Mouse (Mus musculus): ENCODE data around the gene Slc29a2. TPM values are rescaled to one million over a fixed set of nuclear protein-coding genes. Genes with fewer than 3 reads are reported as not detected.

Gene Slc29a2
- polyA plus RNA-seq, 1 experiment from 2014 or later = 5.4 TPM

DNA sequence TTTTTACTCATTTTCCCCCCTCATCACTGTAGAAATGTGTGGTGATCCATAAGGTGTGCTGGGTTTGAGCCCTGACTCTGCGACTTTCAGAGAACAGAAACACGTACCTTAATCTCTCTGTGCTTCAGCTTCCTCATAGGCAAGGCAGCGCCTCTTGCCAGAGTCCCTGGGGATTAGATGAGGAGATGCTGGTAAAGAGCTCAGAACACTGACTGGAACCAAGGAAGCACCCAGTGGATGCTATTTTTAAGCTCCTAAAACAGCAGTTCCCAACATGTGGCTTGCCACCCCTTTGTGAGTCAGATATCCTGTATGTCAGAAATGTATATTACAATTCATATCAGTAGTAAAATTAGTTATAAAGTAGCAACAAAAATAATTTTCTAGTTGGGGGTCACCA is 5.5 kb upstream of the Slc29a2 start:
- no peak overlapping the region for H3K27ac ChIP-seq (ENCODE audit: low read length)

DNA sequence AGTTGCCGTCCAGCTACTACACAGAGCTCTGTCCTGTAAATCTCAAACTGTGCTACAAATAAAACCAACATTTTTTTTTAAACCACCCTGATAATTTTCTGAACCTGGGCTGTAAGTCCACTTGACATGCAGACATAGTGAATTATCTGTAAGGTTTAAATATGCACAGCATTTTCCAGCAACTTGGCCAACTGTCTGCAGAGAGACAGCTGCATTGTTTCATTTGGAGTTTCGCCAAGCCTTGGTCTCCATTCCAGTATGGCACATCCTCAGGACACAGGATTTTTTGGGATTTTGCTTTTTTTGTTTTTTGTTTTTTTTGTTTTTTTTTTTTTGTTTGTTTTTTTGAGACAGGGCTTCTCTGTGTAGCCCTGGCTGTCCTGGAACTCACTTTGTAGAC is 2.2 kb upstream of the Slc29a2 start:
- WGBS = 85% methylated on average over 2 of the region's 2 CpGs

More for the DNA sequence above, 5.5 kb upstream of the Slc29a2 start:
- ATAC-seq = no peak
- no peak overlapping the region for H3K4me3 ChIP-seq (ENCODE audit: low read length)
- 90% methylated on average over 3 of the region's 3 CpGs for WGBS
- H3K4me2 ChIP-seq (ENCODE audit: low read depth, low read length) = no peak overlapping the region
- H3K27me3 ChIP-seq (replicated peaks; ENCODE audit: control insufficient read depth, insufficient read depth, low read length) = no peaks in the 10 kb centered on the region
- no peak overlapping the region for H3K9ac ChIP-seq (ENCODE audit: low read depth, low read length)
- no peaks in the 10 kb centered on the region for H3K36me3 ChIP-seq (ENCODE audit: control insufficient read depth, insufficient read depth, low read length)
- peaks cover 8% of the 10 kb centered on the region for H3K4me1 ChIP-seq (ENCODE audit: control insufficient read depth, insufficient read depth, low read length)
- H3K9me3 ChIP-seq (ENCODE audit: control insufficient read depth, low read length) = no peaks in the 10 kb centered on the region

DNA sequence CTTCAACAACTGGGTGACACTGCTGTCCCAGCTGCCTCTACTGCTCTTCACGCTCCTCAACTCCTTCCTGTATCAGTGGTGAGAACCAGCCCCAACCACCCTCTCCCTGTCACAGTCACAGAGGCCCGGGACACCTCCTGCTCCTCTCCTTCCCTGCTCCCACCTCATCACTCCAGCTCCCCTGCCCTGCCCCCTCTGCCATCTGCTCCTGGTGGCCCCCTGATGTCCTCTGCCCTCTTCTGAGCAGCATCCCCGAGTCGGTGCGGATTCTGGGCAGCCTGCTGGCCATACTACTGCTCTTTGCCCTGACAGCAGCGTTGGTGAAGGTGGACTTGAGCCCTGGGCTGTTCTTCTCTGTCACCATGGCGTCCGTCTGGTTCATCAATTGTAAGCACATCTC is 2.5 kb downstream of the Slc29a2 start:
- Histone ChIP-seq H3K4me1 (ENCODE audit: control insufficient read depth, insufficient read depth, low read length) (0 out of 2 replicates have a peak, but pooled peaks cover 5% of the 10 kb centered on the region), H3K27ac (ENCODE audit: low read length) (no peak overlapping the region), H3K4me3 (ENCODE audit: low read length) (no peak overlapping the region), H3K36me3 (ENCODE audit: control insufficient read depth, insufficient read depth, low read length) (no peaks in the 10 kb centered on the region), H3K4me2 (ENCODE audit: low read depth, low read length) (no peak overlapping the region), H3K9ac (ENCODE audit: low read depth, low read length) (no peak overlapping the region), H3K9me3 (ENCODE audit: control insufficient read depth, low read length) (no peaks in the 10 kb centered on the region), H3K27me3 (replicated peaks; ENCODE audit: control insufficient read depth, insufficient read depth, low read length) (no peaks in the 10 kb centered on the region)
- 90% methylated on average over 8 of the region's 8 CpGs for WGBS
- no peak for ATAC-seq

More for the DNA sequence above, 2.2 kb upstream of the Slc29a2 start:
- H3K27me3 ChIP-seq (replicated peaks; ENCODE audit: control insufficient read depth, insufficient read depth, low read length) = no peaks in the 10 kb centered on the region
- no peak overlapping the region for H3K4me3 ChIP-seq (ENCODE audit: low read length)
- H3K9me3 ChIP-seq (ENCODE audit: control insufficient read depth, low read length) = no peaks in the 10 kb centered on the region
- H3K4me1 ChIP-seq (ENCODE audit: control insufficient read depth, insufficient read depth, low read length) = peaks cover 8% of the 10 kb centered on the region
- no peak overlapping the region for H3K4me2 ChIP-seq (ENCODE audit: low read depth, low read length)
- no peak for ATAC-seq
- H3K9ac ChIP-seq (ENCODE audit: low read depth, low read length) = no peak overlapping the region
- no peaks in the 10 kb centered on the region for H3K36me3 ChIP-seq (ENCODE audit: control insufficient read depth, insufficient read depth, low read length)
- no peak overlapping the region for H3K27ac ChIP-seq (ENCODE audit: low read length)

DNA sequence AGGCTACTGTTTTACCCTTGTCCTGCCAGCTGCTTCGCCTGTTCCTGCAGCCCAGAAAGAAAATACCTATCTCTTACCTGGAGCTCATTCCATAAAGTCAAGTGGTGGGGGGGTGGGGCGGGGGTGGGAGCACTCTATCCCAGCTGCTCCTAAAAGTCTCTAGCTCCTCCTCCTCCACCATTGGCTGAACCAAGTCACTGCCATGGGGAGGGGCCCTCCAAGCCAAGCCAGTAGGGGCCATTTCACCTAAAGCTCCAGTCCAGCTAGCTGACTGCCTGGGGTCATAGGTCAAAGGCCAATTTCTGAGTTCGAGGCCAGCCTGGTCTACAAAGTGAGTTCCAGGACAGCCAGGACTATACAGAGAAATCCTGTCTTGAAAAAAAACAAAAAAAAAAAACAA is 9.0 kb downstream of the Slc29a2 start:
- Histone ChIP-seq H3K9ac (ENCODE audit: low read depth, low read length) (no peak overlapping the region), H3K4me1 (ENCODE audit: control insufficient read depth, insufficient read depth, low read length) (no peaks in the 10 kb centered on the region), H3K4me2 (ENCODE audit: low read depth, low read length) (no peak overlapping the region), H3K9me3 (ENCODE audit: control insufficient read depth, low read length) (no peaks in the 10 kb centered on the region), H3K4me3 (ENCODE audit: low read length) (no peak overlapping the region), H3K36me3 (ENCODE audit: control insufficient read depth, insufficient read depth, low read length) (no peaks in the 10 kb centered on the region), H3K27me3 (replicated peaks; ENCODE audit: control insufficient read depth, insufficient read depth, low read length) (no peaks in the 10 kb centered on the region), H3K27ac (ENCODE audit: low read length) (no peak overlapping the region)
- WGBS = 82% methylated on average over 3 of the region's 3 CpGs
- no peak for ATAC-seq

DNA sequence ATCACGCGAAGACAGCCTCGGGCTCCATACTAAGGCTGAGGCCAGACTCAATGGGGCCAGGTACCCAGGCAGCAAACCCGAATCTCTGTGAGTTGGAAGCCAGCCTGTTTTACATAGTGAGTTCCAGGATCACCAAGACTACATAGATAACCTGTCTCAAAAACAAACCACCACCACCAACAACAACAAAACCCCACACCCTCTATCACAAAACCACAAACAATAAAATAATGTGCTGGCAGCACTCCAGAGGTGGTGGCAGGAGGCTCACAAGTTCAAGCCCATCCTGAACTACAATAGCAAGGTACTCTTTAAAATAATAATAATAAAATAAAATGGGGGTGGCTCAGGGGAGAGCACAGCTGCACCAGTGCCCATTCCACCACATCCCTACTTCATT is 12.9 kb downstream of the Slc29a2 start:
- Histone ChIP-seq H3K4me1 (ENCODE audit: control insufficient read depth, insufficient read depth, low read length) (peaks cover 18% of the 10 kb centered on the region), H3K9me3 (ENCODE audit: control insufficient read depth, low read length) (no peaks in the 10 kb centered on the region), H3K4me2 (ENCODE audit: low read depth, low read length) (no peak overlapping the region), H3K4me3 (ENCODE audit: low read length) (no peak overlapping the region), H3K9ac (ENCODE audit: low read depth, low read length) (no peak overlapping the region), H3K36me3 (ENCODE audit: control insufficient read depth, insufficient read depth, low read length) (no peaks in the 10 kb centered on the region), H3K27ac (ENCODE audit: low read length) (no peak overlapping the region), H3K27me3 (replicated peaks; ENCODE audit: control insufficient read depth, insufficient read depth, low read length) (no peaks in the 10 kb centered on the region)
- WGBS = 74% methylated on average over 4 of the region's 4 CpGs
- ATAC-seq = no peak

DNA sequence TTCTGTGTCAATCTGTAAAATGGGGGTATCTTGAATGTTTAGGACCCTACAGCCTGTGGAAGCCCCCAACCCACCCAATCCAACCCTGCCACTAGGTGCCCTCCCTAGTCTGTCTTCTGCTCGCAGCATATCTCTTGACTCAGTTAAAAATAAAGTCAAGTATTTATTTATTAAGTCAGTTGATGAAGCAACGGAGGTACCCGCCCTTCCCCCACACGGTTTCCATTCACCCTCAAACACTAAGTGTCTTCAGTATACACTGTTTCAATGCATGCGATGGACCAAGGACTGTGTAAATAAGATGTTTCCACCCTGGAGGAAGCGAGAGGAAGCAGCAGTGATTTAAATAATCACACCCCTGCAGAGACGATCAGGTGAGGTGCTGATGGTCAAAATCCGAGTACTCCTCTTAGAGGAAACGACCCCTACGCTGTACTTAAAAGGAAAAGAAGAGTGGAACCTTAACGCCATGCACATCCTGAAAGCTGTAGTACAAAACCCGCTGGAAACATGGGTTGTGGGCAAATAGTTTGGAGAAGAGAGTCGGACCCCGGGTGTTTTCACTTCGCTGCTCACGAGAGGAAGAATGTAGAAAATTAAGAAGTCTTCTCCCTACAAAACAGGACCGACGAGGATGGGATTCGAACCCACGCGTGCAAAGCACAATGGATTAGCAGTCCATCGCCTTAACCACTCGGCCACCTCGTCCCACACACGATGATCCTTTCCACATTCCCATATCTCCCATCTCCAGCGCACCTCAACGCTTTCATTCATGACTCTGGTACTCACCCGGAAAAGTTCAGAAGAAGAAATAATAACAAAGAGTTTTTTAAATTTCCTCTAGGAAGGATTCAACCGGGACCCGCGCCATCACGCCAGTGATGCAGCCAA is 14.3 kb downstream of the Slc29a2 start:
- Histone ChIP-seq H3K27me3 (replicated peaks; ENCODE audit: control insufficient read depth, insufficient read depth, low read length) (no peaks in the 10 kb centered on the region), H3K4me2 (ENCODE audit: low read depth, low read length) (peak overlapping the region; percentile 98), H3K27ac (ENCODE audit: low read length) (peak overlapping the region; percentile 68), H3K36me3 (ENCODE audit: control insufficient read depth, insufficient read depth, low read length) (no peaks in the 10 kb centered on the region), H3K4me3 (ENCODE audit: low read length) (peak overlapping the region; percentile 80), H3K9me3 (ENCODE audit: control insufficient read depth, low read length) (no peaks in the 10 kb centered on the region), H3K4me1 (ENCODE audit: control insufficient read depth, insufficient read depth, low read length) (peaks cover 27% of the 10 kb centered on the region), H3K9ac (ENCODE audit: low read depth, low read length) (peak overlapping the region; percentile 91)
- peak; percentile 49 for ATAC-seq
- 3% methylated on average over 32 of the region's 32 CpGs for WGBS

- ATAC-seq = peak; percentile 88
- Histone ChIP-seq H3K4me1 (ENCODE audit: control insufficient read depth, insufficient read depth, low read length) (peaks cover 27% of the 10 kb centered on the region), H3K36me3 (ENCODE audit: control insufficient read depth, insufficient read depth, low read length) (no peaks in the 10 kb centered on the region), H3K9me3 (ENCODE audit: control insufficient read depth, low read length) (no peaks in the 10 kb centered on the region), H3K9ac (ENCODE audit: low read depth, low read length) (peak within 1 kb of the TSS; percentile 91), H3K4me2 (ENCODE audit: low read depth, low read length) (peak within 1 kb of the TSS; percentile 98), H3K27ac (ENCODE audit: low read length) (peak within 1 kb of the TSS; percentile 68), H3K27me3 (replicated peaks; ENCODE audit: control insufficient read depth, insufficient read depth, low read length) (no peaks in the 10 kb centered on the region), H3K4me3 (ENCODE audit: low read length) (peak within 1 kb of the TSS; percentile 80)
- under 1% methylated on average over 44 of the region's 44 CpGs for WGBS
Measured at GRCm38 (mm10) chr19:5038709-5039156, 15.1 kb downstream of the Slc29a2 start, which contains the start of the genes B4gat1 and AC124502.3. Gene B4gat1, plus strand, starts transcription at chr19:5038826. Gene AC124502.3, plus strand, starts transcription at chr19:5038891.

DNA sequence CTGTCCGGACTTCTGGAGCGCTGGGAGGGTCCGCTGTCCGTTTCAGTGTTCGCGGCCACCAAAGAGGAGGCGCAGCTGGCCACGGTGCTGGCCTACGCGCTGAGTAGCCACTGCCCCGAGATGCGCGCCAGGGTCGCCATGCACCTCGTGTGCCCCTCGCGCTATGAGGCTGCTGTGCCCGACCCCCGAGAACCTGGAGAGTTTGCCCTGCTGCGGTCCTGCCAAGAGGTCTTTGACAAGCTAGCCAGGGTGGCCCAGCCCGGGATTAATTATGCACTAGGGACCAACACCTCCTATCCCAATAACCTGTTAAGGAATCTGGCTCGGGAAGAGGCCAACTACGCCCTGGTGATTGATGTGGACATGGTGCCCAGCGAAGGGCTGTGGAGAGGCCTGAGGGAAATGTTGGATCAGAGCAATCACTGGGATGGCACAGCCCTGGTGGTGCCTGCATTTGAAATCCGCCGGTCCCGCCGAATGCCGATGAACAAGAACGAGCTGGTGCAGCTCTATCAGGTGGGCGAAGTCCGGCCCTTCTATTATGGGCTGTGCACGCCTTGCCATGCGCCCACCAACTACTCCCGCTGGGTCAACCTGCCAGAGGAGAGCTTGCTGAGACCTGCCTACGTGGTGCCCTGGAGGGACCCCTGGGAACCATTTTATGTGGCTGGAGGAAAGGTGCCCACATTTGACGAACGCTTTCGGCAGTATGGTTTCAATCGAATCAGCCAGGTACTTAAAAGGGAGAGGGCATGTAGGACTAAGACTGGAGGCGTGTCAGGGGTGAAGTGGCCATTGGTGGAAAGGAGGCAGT is 15.8 kb downstream of the Slc29a2 start:
- Histone ChIP-seq H3K4me3 (ENCODE audit: low read length) (peak overlapping the region; percentile 80), H3K4me2 (ENCODE audit: low read depth, low read length) (peak overlapping the region; percentile 98), H3K36me3 (ENCODE audit: control insufficient read depth, insufficient read depth, low read length) (no peaks in the 10 kb centered on the region), H3K9ac (ENCODE audit: low read depth, low read length) (peak overlapping the region; percentile 91), H3K27ac (ENCODE audit: low read length) (peak overlapping the region; percentile 68), H3K4me1 (ENCODE audit: control insufficient read depth, insufficient read depth, low read length) (peaks cover 27% of the 10 kb centered on the region), H3K9me3 (ENCODE audit: control insufficient read depth, low read length) (no peaks in the 10 kb centered on the region), H3K27me3 (replicated peaks; ENCODE audit: control insufficient read depth, insufficient read depth, low read length) (no peaks in the 10 kb centered on the region)
- peak; percentile 12; the same call in 1 of the 2 replicates for ATAC-seq
- WGBS = 10% methylated on average over 41 of the region's 41 CpGs

DNA sequence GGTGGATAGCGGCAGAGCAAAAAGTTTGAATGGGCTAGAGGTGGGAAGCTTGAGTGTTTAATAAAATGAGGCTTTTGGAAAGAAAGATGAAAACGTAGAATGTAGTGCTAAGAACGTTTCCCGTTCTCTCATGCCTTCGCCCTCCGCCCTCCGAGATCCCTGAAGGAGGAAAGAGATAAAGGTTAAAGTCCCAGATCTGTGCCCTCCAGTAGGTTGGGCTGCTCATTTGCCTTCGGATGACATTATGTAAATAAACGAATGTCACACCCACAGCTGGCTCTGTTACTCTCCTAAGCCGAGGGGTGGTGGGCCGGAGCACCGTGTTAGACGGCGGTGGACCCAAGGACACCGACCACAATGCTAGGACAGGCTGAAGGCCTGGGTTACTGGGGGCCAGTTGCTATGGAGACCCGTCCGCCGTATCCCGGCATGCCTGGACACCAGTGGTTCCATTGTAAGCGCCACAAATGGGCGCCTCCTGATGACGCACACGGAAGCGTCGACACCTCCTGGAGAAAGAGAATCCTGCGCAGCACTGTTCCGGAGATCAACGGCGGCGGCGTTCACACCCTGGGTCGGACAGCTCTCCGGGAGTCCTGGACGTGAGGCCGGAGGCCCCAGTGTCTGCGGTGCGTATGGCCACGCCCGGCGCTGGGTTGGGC is 17.3 kb downstream of the Slc29a2 start, which contains the start of gene Brms1:
Brms1 (plus strand) TSS at position 493 of the 662 bp plus-strand sequence.
- peaks cover 27% of the 10 kb centered on the region for H3K4me1 ChIP-seq (ENCODE audit: control insufficient read depth, insufficient read depth, low read length)
- H3K9ac ChIP-seq (ENCODE audit: low read depth, low read length) = peak within 1 kb of the TSS; percentile 91
- H3K36me3 ChIP-seq (ENCODE audit: control insufficient read depth, insufficient read depth, low read length) = no peaks in the 10 kb centered on the region
- 3% methylated on average over 40 of the region's 40 CpGs for WGBS
- H3K4me3 ChIP-seq (ENCODE audit: low read length) = peak within 1 kb of the TSS; percentile 83
- H3K9me3 ChIP-seq (ENCODE audit: control insufficient read depth, low read length) = no peaks in the 10 kb centered on the region
- no peaks in the 10 kb centered on the region for H3K27me3 ChIP-seq (replicated peaks; ENCODE audit: control insufficient read depth, insufficient read depth, low read length)
- peak within 1 kb of the TSS; percentile 74 for H3K27ac ChIP-seq (ENCODE audit: low read length)
- peak within 1 kb of the TSS; percentile 98 for H3K4me2 ChIP-seq (ENCODE audit: low read depth, low read length)
- ATAC-seq = peak; percentile 82

Data from intestine, embryonic 16.5 days (tissue).